Mouse (Mus musculus): ENCODE results near the gene Smim14.
A peak's percentile ranks its signal among the peaks of the same experiment; 100 is the strongest.
"Not testable (repeated sequence)": the region's sequence is repeated elsewhere in the genome, so short reads cannot be mapped to it uniquely, and the experiment has no call there.

Smim14 gene

DNA sequence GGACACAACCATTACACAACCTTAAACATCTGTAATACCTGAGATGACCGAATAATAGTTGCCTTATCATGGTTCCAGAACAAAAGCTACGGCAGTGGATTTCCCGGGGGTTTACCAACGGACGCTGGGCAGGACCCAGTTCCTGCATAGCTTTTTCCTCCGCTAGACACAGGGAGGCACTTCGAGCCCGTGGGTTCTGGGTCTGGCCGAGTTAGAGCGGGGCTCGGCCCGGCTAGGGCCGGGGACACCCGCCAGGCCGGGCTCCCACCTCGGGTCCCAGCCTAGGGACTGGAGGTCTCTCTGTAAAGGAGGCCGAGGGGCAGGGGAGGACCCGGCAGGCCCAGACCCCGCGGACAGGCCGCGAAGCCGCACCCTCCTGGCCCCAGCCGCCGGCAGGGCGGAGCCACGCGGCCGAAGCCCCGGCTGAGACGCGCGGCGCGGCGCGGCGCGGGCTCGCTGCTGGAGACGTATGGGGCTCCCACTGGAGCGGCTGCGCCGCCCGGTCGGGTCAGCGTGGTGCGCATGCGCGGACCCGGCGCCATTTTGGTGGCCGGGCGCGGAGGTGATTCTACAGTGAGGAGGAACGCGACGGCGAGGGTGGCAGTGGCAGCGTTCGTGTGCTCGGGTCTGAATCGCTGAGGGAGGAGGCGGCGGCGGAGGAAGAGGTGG is at the start of gene Smim14, which contains the start of gene Ube2k:
Gene Smim14, minus strand, starts transcription at position 434 of the 669 bp plus-strand sequence.
Gene Ube2k, plus strand, starts transcription at position 483 of the 669 bp plus-strand sequence.
- DNase-seq (ENCODE audit: low spot score in 2 of 2), result peak; percentile 89 to 94

DNA sequence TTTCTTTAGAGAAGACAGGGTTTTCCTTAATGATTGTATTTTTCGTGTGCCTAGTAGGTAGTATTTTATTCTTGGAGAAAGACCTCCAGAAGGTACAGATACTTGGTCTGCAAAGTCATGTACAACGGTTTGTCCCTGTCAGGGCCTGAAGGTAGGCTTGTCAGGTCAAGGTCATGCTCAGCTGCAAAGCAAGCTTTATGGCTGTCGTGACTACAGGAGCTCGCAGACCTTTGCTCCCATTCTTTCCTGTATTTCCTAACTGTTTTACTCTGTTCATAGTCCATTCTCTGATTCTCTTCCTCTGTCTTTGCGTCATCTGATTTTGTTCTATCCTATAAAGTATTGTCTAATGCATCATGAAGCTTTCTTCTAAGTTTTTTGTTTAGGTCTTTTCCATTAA is 49.3 kb upstream of the Smim14 start:
- DNase-seq (ENCODE audit: low spot score in 2 of 2), result no peak

DNA sequence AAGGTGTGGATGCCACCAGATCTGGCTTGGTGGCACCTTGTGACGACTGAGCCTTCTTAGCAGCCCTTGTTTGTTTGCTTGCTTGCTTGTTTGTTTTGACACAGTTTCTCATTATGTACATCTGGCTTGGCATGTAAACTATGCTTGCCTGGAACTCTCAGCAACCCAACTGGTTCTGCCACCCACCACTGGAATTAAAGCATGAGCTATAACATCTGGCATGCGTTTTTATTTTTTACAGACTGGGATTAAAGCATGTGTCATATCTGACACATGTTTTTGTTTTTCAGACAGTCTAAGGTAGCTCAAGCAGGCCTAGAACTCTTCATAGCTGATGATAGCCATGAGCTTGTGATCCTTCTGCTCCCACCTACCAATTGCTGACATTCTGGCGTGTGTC is 41.6 kb upstream of the Smim14 start:
- DNase-seq (ENCODE audit: low spot score in 2 of 2), result no peak

DNA sequence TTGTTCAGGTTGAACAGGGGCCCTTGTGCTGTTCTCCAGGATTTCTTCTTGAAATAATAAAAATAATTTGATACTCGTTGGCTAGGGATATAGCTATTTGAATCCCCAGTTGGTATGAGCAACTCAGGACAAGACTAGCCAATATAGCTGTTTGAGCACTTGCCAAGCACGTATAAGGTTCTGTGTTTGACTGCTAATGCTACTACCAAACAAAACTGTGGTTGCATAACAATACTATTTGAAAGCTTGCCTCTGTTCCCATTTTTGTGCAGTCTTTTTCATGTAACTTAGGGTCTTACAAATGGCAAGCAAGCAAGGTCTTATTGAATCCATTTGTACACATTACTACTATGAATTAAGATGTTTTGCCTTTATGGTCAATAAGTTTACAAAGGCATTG is 38.9 kb upstream of the Smim14 start:
- DNase-seq (ENCODE audit: low spot score in 2 of 2), result no peak

DNA sequence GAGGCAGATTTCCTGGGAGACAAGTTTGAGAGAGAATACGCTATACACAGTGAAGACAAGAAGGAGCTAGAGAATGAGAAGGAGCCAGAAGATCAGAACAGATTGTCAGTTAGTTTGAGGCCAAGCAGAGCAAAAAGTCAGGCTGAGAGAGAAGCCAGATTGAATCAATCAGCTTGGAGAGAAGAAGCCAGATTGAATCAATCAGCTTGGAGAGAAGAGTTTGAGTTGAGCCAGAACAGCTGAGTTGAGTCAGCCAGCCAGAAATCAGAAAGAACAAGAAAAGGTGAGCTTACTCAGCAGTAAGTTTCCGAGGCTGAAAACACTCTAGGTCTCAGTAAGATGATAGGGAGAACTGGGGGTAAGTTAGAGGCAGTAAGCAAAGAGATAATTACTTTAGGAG is 37.9 kb upstream of the Smim14 start:
- DNase-seq (ENCODE audit: low spot score in 2 of 2), result no peak

DNA sequence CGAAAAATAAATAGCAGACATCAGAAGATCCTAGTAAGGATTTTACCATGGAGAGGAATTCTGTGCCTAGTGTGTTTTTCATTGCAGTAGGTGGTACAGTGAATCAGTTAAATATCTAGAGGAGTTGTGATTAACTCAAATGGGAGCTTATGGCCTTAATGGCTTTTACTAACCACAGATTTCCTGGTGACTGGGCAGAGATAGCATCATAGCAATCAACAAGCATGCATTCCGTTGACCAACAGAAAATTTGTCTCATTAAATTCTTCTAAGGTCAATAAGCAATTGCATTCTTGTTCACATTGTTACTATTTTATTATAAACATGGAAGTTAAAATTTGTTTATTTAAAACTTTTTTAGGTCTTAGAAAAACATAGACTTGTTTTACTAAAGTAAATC is 28.5 kb upstream of the Smim14 start:
- DNase-seq (ENCODE audit: low spot score in 2 of 2), result no peak

DNA sequence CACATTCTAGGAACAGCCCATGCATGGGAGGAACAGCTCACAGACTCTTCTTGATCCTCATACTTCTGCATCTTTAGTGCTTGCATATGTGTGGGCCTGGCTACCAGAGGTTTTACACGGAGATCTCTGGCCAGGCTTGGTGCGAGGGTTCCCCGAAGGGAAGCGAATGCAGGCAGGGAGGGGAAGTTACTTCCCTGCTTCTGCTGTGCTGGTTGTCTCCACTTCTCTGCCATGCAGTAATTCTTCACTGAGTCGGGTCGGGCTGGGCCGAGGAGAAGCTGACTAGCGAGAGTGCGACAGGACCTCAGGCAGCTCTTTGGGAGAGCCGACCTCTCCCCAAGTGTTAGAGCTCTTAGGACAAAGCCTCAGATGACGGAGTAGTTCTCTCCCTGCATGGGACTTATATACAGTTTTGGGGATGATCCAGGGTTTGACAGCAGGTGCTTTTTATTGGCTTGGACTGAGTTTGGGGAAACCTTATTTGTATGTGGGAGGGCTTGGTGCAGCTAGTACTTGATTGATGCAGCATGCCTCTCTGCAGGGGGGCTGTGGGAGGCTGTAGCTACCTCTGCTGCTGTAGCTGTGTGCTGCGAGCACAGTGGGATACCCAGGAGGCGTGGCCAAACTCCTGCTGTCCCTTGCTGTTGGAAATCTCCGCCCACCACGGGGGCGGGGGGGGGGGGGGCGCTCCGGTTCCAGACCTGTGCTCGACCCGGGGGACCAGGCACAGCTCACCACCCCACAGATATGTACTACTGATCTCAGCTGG is 24.3 kb upstream of the Smim14 start:
- DNase-seq (ENCODE audit: low spot score in 2 of 2), result no peak

DNA sequence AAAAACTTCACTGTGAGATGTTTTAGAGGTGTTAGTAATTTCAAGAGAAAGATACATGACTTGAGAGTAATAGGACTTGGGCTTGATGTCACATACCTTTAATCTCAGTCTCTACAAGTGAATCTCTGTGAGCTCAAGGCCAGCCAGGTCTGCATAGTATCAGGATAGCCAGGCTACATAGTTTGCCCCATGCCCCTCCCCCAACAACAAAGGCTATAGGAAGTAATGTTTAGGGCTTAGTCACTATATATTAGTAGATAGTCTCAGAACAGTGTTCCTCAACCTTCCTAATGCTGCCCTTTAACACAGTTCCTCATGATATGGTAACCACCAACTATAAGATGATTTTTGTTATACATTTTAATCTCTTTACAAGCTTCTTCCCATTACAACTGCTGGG is 20.1 kb upstream of the Smim14 start:
- no peak for DNase-seq (ENCODE audit: low spot score in 2 of 2)

DNA sequence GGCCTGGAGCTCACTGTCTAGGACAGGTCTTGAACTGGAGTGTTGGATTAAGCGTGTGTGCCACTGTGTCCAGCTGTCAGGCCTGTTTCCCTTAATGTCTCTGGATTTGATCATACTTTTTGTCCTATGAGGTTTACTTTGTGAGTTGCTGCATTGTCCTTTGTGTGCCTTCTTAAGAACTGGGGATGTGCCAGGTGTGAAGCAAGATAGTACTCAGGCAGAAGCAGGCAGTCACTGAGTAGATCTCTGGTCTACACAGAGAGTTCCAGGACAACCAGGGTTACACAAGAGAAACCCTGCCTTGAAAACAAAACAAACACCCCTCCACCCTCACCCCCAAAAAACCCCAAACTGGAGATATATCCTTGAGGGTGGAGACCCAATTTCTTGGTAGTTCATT is 12.7 kb upstream of the Smim14 start:
- no peak for DNase-seq (ENCODE audit: low spot score in 2 of 2)

DNA sequence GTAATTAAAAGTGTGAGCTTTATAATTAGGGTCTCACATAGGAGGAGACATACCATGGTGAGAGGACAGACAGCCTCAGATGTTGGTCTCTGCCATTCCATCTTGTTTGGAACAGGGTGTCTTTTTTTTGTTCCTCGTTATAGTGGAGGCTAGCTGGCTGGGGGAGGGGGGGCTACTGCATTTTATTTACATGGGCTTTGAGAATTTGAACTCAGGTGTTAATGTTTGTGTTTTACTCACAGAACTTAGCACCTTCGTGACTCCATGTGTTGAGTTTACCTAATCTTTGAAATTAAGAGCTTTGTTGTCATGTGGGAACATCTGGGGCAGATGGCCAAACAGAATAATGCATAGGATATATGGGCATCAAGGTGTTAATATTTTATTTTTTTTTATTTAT is 7.6 kb upstream of the Smim14 start:
- no peak for DNase-seq (ENCODE audit: low spot score in 2 of 2)

DNA sequence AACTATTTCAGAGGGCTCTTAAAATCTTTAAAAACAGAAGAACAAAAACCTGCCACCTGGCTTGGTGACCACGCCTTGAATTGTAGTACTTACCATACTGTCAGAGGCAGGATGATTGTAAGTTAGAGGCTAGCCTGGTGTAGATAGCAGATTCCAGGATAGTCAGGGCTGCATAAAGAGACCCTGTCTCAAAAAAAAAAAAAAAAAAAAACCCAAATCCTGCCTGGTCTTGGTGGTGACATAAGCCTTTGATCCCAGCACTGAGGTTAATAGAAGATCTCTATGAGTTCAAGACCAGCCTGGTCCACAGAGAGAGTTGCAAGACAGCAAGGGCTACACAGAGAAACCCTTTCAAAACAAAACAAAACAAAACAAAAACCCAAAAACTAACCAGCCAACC is 6.5 kb upstream of the Smim14 start:
- DNase-seq (ENCODE audit: low spot score in 2 of 2), result no peak

DNA sequence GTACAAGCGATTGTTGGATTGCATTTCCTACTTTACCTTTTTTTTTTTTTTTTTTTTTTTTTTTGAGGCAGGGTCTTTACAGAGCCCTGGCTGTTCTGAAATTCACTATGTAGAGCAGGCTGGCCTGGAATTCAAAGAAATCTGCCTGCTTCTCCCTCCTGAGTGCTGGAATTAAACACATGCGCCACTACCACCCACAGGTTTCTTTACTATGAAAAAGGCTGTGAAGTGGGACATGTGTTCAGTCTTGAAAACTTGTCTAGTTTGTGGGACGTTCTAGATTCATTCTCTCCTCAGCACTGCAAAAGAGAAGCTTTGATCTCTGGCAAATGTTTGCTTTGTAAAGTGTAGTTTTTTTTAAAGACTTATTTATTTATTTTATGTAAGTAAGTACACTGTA is 4.9 kb upstream of the Smim14 start:
- no peak for DNase-seq (ENCODE audit: low spot score in 2 of 2)

DNA sequence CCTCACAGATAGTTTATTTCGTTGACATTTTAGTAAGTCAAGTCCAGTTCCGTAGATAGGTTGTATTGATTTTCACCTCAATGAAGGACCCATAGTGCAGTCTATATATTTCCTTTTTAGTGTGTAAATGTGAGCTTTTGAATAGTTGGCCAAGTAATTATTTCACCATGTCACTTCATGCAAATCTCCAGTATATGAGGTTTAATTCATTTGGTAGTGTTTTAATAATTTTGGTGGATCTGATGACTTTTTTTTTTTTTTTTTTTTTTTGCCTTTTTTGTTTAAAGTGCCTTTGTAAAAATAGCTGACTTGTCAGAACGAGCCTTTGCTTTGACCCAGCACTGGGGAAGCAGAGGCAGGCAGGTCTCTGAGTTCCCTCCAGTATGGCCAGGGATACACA is 2.8 kb upstream of the Smim14 start:
- DNase-seq (ENCODE audit: low spot score in 2 of 2), result no peak

DNA sequence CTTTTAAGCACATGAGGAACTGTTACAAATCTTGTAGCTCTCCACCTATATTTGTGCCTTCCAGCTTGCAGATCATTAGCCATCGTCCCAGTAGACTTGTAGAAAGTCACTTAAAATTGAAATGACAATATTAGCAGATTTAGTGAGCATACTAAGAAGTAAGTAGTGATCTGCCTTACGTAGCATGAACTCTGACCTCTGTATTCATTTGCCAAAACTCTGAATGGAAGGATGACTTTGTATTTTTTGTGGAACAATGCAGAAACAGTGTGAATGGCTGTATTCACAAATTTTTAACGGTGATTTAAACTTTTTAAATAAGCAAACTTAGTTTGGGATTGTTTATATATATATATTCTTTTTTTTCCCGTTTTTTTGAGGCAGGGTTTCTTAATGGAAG is 1.8 kb upstream of the Smim14 start:
- no peak for DNase-seq (ENCODE audit: low spot score in 2 of 2)

DNA sequence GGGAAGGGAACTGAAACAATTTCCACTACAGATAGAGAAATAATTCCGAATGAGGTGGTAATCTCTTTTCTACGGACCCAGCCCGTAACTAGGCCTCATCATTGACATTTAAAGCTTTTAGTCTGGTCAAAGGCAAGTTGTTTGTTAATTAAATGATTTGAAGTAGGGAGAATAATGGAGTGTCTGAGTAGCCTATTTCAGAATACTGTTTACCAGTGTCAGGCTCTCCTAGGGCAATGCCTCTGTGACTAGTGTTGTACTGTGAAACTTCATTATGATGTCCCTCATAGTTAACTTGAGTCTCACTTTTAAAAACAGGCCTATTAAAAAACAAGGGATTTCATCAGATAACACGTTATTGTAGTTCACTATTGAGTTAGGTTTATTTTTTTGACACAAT is 1.1 kb upstream of the Smim14 start:
- DNase-seq (ENCODE audit: low spot score in 2 of 2), result no peak

DNA sequence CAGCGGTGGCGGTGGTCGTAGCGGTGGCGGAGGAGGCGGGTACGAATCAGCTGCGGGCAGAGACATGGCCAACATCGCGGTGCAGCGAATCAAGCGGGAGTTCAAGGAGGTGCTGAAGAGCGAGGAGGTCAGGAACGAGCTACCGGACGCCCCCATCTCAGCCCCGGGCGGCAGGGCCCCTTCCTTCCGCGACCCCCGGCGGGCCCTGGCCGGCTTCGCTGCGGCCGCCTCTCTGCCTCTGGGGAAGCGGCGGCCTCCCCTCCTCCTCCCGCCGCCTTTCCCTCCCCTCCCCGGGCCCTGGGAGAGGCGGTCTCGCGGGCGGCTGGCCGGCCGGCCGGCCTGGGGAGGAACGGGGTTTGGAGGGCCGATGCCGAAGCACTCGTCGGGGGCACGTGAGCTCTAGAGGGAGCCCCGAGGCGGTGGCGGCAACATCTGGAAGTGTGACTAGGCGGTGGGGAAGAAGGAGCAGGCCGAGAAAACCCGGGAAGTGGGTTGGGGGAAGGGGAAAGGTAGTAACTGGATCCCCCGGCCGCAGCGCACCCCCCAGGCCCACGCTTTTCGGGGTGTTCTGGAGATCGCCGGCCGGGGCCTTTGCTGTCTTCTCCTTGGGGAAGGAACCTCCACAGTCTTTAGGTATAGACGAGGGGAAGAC is 562 bp upstream of the Smim14 start:
- no peak for DNase-seq (ENCODE audit: low spot score in 2 of 2)

DNA sequence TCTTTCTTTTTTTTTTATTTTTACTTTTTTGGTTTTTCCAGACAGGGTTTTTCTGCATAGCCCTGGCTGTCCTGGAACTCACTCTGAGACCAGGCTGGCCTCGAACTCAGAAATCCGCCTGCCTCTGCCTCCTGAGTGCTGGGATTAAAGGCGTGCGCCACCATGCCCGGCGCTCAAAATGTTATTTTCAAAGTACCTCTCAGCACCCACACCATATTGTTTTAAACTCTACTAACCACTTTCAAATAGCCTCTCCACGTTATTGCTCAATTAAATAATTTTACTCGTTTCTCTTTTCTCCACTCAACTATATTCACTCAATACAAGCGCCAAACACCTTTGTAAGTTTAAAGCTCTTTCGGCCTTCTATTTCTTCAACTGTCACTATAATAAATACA is 917 bp downstream of the Smim14 start:
- DNase-seq (ENCODE audit: low spot score in 2 of 2), result not testable (repeated sequence)

DNA sequence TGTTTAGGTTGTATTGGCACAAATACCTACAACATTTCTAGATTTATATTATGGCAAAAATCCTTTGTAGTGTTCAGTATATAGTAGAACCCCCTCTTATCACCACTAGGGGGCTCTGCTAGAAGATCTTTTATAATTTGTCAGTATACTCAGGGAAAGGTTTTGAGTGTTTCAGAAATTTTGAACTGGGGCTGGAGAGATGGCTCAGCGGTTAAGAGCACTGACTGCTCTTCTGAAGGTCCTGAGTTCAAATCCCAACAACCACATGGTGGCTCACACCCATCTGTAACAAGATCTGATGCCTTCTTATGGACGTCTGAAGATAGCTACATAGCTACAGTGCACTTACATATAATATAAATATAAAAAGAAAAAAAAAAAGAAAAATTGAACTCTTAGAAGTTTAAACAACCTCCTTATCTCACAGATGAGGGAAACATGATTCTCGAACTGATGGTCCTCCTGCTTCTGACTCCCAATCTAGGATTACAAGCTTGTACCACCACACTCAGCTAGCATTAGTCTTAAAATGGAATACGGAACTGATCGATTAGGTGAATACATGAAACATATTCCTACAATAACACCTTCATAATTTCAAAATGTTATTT is 1.4 kb downstream of the Smim14 start:
- no peak for DNase-seq (ENCODE audit: low spot score in 2 of 2)

DNA sequence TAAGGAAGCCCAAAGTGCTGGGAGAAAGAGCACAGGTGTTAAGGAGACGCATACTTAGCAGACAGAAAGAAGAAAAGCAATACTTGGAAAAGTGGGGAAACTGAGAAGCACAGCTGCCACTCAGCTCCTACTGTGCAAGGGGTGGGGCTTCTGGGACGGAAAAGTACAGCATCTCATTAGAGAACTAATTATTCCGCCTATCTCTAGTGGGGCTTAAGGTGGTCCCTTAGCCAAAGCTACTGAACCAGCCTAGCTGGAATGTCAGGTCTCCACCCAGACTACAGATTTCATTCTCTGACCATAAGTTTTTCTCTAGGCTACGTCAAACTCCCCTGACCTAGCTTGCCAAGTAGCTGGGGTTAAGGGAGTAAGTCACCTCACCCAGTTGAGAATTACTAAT is 2.5 kb downstream of the Smim14 start:
- DNase-seq (ENCODE audit: low spot score in 2 of 2), result no peak

DNA sequence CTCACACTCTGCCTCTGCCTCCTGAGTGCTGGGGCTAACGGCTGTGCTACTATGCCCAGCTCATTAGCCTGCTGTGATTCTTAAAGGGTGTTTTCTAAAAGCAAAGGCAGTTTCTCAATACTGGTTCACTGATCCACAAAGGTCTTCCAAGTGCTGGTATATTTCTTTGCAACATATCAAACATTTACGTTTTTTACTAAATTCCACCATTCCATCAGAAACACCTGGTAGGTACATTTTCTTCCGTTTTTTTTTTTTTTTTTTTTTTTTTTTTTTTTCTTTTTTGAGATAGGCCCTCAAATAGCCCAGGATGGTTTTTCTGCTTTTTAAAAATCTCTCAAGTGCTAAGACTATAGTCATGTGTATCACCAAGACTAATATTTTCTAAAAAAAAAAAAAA is 5.7 kb downstream of the Smim14 start:
- DNase-seq (ENCODE audit: low spot score in 2 of 2), result no peak

DNA sequence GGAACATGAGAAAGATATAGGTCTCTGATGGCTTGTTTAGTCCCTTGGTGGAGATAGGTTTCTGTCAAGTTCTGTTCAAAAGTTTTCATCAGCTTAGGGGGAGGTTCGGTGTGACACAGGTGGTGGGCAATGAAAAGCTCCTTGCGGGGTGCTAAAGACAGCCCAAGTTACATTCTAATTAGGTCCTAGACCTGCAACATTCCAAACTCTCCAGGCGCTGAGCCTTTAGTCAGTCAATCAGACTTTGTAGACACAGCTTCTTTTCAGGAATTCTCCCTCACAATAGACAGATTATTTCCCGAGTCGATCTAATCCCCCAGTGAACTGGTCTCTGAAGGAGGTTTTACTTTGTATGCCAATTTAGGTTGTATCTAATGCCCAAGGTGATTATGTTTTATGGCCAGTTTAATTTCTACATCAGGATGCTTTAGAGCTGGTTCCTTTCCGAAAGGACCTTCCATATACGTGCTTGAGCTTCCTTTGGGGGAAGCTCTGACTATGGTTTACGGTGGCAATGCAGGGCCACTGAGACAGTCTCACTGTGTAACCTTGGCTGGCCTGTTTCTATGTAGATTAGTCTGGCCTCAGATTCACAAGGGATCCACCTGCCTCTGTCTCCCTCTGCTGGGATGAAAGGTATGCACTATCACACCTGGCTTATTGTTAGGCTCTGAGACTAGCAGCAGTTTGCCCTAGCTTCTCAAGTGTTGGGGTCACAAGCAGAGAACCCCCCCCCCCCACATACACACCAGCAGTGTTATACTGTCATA is 11.1 kb downstream of the Smim14 start:
- no peak for DNase-seq (ENCODE audit: low spot score in 2 of 2)

DNA sequence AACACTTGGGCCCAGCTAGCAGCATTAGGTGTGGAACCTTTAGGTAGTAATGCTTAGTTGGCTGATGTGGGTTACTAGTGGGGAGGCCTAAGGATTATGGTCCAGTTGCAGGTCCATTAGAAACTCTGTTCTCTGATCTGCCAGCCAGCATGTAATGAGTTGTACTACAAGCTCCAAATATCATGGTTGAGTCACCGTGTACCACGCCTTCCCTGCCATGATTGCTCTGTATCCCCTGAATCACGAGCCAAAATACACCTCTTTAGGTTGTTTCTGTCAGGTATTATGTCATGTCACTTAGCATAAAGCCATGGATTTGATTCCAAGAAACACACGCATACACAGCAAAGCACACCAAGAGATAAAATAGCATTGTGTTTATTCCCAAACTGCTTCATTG is 12.2 kb downstream of the Smim14 start:
- no peak for DNase-seq (ENCODE audit: low spot score in 2 of 2)
